Mouse (Mus musculus) kidney, adult 11 months (tissue): Measurements from ENCODE around the gene Prph.
A peak's percentile ranks its signal among the peaks of the same experiment; 100 is the strongest.

Source experiments
- DNase-seq: peaks from one replicate; pipeline ENCODE4 v3.0.0; 2022

Gene Prph

DNA sequence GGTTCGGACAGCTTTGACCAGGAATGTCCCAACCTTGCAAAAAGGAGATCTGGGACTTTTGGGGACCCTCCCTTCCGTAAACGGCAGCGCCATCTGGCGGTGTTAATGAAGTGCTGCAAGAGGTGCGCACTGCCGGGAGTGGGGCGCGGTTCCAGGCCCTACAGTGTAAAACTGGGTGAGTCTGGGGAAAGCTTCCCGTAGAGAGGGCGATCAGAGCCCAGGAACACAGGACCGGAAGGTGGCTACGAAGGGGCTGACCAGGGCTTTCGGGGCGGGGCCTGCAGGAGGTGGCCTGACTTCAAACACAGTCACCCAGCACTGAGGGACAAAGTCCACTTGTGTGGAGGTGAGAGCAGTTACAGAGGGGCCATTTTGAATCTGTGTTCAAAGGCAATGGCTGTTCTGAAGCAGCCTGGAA is 44.2 kb downstream of the Prph start:
- peak; percentile 89 for DNase-seq

DNA sequence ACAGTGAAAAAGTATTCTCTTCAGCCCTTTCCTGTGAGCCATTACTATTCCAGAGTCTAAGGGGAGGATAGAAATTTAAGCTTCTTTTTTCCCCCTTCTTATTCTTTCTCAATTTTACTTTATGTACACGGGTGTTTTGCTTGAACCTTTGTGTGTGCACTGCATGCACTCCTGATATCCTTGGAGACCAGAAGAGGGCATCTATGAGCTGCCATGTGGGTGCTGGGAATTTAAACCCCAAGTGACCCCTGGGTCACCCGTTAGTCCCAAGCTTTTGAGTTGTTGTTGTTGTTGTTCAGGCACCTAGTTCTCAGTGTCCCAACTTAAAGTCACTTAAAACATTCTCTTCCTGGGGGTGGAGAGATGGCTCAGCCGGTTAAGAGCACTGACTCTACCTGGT is 45.0 kb downstream of the Prph start:
- no peak for DNase-seq

DNA sequence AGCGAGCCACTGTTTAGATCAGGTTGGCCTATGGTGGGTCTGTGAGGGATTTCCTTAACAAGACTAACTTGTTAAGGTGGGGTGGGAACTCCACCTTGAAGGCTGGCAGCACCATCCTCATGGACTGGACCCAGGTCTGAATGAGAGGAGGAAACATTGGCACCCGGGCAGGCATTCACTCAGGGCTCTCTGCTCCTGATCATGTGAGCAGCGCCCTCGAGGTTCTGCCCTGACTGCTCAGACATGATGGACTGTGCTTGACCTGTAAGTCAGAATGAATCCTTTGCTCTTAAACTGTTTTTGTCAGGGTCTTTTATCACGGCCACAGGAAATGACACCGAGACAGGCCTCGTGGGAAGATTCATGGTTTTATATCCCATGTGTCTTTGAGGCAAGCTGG is 50.3 kb downstream of the Prph start:
- DNase-seq: no peak

DNA sequence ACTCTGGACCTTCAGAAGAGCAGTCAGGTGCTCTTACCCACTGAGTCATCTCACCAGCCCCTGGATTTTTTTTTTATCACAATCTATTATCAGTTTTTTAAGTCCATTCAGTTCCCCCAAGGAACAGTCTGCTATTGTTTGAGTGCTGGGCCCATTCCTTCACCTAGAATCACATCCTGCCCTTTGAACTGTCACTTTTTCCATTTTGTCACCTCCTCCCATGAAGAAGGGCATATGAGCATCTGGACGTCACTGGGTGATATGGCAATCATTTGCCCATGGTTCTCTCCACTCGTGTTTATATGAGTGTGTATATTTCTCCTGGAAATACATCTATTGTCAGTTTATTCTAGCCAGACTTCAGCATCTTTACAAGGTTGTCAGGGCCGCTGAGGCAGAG is 52.9 kb downstream of the Prph start:
- DNase-seq: no peak
